Mouse (Mus musculus): ENCODE results near the gene Gkap1. TPM values are rescaled to one million over a fixed set of nuclear protein-coding genes. Genes with fewer than 3 reads are reported as not detected.

The Gkap1 gene
- polyA plus RNA-seq, 1 experiment from 2014 or later, result 48.5 TPM

DNA sequence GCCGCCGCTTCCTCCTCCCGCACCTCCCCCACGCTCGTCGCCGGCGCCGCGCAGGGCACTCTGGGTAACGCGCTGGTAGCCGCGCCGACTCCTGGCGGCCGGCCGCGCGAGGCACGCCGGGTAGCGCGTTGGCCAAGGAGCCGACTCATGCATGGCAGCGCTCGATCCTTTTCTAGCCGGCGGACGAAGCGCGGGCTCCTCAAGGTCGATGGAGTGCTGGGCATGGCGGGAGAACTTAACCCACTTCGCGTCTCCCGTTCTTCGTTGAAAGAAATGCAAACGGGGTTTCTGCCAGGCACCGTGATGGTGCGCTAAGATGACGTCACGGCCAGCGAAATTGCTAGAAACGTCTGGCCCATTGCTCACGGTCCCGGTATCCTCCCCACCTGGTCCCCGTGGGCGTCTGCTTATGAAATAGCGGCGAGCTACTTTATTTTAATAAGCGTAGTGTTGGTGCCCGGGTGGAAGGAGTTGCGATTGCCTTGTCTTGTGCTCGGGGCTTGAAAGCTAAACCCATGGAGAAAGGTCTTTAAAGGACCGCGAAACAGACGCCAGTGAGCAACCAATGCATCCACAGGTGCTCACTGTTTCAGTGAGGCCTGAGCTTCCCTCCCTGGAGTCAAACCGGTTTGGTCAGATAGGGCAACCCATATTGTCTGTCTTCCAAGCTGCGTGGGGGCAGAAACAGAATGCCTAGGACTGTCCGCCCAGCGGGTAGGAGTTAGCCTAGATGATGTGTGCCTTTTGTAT is 59.7 kb downstream of the Gkap1 start, which contains the start of gene Ubqln1:
Ubqln1 (minus strand) TSS at position 62 of the 750 bp plus-strand sequence.
- H3K4me2 ChIP-seq (ENCODE audit: low read depth, low read length, severe bottlenecking), result peak within 1 kb of the TSS; percentile 85
- peak within 1 kb of the TSS; percentile 76 for H3K27ac ChIP-seq (ENCODE audit: low read depth, low read length)
- 3% methylated on average over 61 of the region's 62 CpGs for WGBS
- peak within 1 kb of the TSS; percentile 95 for H3K9ac ChIP-seq (ENCODE audit: low read length)
- H3K4me1 ChIP-seq (replicated peaks; ENCODE audit: control insufficient read depth, insufficient read depth, low read length), result 0 out of 2 replicates have a peak, but pooled peaks cover 4% of the 10 kb centered on the region
- no peaks in the 10 kb centered on the region for H3K36me3 ChIP-seq (ENCODE audit: control insufficient read depth, insufficient read depth, low read length)
- peak within 1 kb of the TSS; percentile 98 for H3K4me3 ChIP-seq (ENCODE audit: low read depth, low read length)
- H3K27me3 ChIP-seq (ENCODE audit: control insufficient read depth, insufficient read depth, low read length), result no peaks in the 10 kb centered on the region
- DNase-seq (ENCODE audit: low spot score) (peak; percentile 93), ATAC-seq (replicated peaks; ENCODE audit: low FRiP score) (peak; percentile 95)
- H3K9me3 ChIP-seq (ENCODE audit: control insufficient read depth, low read length), result no peaks in the 10 kb centered on the region

DNA sequence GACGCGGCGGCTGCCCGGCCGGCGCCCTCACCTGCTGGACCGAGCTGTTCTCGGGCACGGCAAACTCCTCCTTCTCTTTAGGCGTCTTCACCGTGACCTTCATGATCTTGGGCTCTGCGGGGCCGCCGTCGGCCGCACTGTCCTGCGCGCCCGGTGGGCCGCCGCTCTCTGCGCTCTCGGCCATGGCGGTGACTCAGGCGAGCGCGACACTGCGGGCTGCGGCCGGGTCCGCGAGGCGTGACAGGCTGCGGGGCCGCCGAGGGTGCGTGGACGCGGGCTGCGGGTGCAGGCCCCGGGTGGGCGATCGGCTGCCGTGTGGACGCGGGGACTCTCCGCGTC is 60.3 kb downstream of the Gkap1 start:
- Histone ChIP-seq H3K27ac (ENCODE audit: low read depth, low read length) (peak overlapping the region; percentile 76), H3K9me3 (ENCODE audit: control insufficient read depth, low read length) (no peaks in the 10 kb centered on the region), H3K27me3 (ENCODE audit: control insufficient read depth, insufficient read depth, low read length) (no peaks in the 10 kb centered on the region), H3K4me2 (ENCODE audit: low read depth, low read length, severe bottlenecking) (peak overlapping the region; percentile 85), H3K4me1 (replicated peaks; ENCODE audit: control insufficient read depth, insufficient read depth, low read length) (0 out of 2 replicates have a peak, but pooled peaks cover 4% of the 10 kb centered on the region), H3K9ac (ENCODE audit: low read length) (peak overlapping the region; percentile 95), H3K4me3 (ENCODE audit: low read depth, low read length) (peak overlapping the region; percentile 98), H3K36me3 (ENCODE audit: control insufficient read depth, insufficient read depth, low read length) (no peaks in the 10 kb centered on the region)
- ATAC-seq (replicated peaks; ENCODE audit: low FRiP score) (peak; percentile 86; the same call in 1 of the 2 replicates), DNase-seq (ENCODE audit: low spot score) (no peak)
- WGBS, result under 1% methylated on average over 38 of the region's 48 CpGs

DNA sequence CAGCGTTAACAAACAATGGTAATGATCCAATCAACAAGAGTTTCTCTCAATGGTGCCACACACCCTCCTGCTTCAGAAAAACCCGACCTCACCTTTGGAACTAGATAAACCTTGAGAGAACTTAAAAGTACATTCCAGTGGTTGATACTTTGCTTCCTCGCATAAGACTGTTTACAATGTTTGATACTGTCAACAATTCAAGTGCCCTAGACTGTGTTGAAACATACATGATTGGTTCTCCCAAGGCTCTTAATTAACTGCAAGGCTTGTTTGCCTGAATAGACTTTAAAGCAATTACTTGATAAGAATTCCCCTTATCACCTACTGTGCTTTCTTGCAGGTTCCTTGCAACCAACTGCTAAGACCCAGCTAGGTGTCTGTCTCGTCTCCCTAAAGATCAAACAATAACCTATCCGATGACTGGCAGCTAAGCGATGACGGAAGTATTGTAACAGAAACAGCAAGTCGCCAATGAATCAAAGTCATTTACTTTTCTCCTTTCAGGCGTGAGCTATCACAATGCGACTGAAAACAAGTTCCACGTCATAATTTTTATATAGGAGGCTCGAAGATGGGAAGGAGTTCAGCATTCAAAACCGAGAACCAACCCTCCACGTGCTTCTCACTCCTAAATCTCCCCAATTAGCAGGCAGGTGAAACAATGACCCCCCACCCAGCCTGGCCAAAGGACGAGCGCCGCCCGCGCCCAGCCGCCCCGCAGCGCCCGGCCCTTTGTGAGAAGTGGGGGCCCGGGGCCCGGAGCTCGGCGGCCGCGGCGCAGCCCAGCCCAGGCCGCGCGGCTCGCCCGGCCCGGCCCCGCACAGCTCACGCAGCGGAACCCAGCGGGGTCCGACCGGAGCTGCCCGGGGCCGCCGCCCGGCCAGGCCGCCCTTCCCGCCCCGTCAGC is 60.9 kb downstream of the Gkap1 start:
- WGBS, result 2% methylated on average over 47 of the region's 49 CpGs
- DNase-seq (ENCODE audit: low spot score), result peak; percentile 52
- H3K4me2 ChIP-seq (ENCODE audit: low read depth, low read length, severe bottlenecking), result peak overlapping the region; percentile 85

DNA sequence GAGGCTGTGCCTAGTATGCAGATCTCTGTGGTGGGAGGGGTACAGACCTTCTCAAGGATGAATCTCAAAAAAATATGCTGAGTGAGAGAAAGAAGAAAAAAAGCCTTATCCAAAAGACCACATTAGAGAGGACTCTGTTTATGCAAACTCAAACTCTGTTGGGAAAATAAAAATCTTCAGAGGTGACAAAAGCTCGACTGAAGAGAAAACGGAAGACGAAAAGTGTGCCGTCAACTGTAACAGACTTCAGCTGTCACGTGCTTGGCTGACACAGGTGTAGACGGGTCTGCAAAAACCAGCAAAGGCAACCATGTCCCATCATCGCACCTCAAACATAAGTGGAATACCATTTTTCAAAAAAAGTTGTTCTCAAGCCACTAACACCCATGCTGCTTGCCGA is 61.7 kb downstream of the Gkap1 start:
- Histone ChIP-seq H3K4me1 (replicated peaks; ENCODE audit: control insufficient read depth, insufficient read depth, low read length) (0 out of 2 replicates have a peak, but pooled peaks cover 4% of the 10 kb centered on the region), H3K36me3 (ENCODE audit: control insufficient read depth, insufficient read depth, low read length) (no peaks in the 10 kb centered on the region), H3K4me3 (ENCODE audit: low read depth, low read length) (no peak overlapping the region; the same call in 1 of the 2 replicates), H3K9me3 (ENCODE audit: control insufficient read depth, low read length) (no peaks in the 10 kb centered on the region), H3K27me3 (ENCODE audit: control insufficient read depth, insufficient read depth, low read length) (no peaks in the 10 kb centered on the region), H3K9ac (ENCODE audit: low read length) (no peak overlapping the region), H3K4me2 (ENCODE audit: low read depth, low read length, severe bottlenecking) (peak overlapping the region; percentile 85), H3K27ac (ENCODE audit: low read depth, low read length) (no peak overlapping the region)
- ATAC-seq (replicated peaks; ENCODE audit: low FRiP score) (no peak), DNase-seq (ENCODE audit: low spot score) (no peak)
- 74% methylated on average over 8 of the region's 8 CpGs for WGBS

More for the DNA sequence above, 60.9 kb downstream of the Gkap1 start:
- Histone ChIP-seq H3K4me3 (ENCODE audit: low read depth, low read length) (peak overlapping the region; percentile 98), H3K36me3 (ENCODE audit: control insufficient read depth, insufficient read depth, low read length) (no peaks in the 10 kb centered on the region), H3K4me1 (replicated peaks; ENCODE audit: control insufficient read depth, insufficient read depth, low read length) (0 out of 2 replicates have a peak, but pooled peaks cover 4% of the 10 kb centered on the region), H3K27me3 (ENCODE audit: control insufficient read depth, insufficient read depth, low read length) (no peaks in the 10 kb centered on the region), H3K9me3 (ENCODE audit: control insufficient read depth, low read length) (no peaks in the 10 kb centered on the region), H3K27ac (ENCODE audit: low read depth, low read length) (peak overlapping the region; percentile 76; the same call in 1 of the 2 replicates), H3K9ac (ENCODE audit: low read length) (peak overlapping the region; percentile 95)
- peak; percentile 72 for ATAC-seq (replicated peaks; ENCODE audit: low FRiP score)

DNA sequence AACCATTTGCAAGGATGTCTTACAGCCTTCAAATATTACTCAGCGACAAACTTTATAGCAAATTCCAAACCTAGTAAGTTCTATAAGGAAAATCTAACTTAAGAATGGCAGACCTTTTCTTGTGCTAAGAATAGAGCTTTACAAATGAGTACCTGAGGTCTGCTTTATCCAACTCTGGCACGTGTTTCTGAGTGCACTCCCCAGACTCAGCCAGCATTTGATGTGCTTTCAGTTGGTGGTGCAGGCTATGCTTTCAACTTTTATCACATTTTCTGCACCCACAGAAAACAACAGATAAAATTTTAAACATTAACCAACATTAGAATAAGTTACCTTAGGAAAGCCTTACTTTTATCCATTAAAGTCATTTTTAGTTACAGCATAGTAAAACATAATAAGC is 63.0 kb downstream of the Gkap1 start:
- no peaks in the 10 kb centered on the region for H3K9me3 ChIP-seq (ENCODE audit: control insufficient read depth, low read length)
- H3K36me3 ChIP-seq (ENCODE audit: control insufficient read depth, insufficient read depth, low read length), result no peaks in the 10 kb centered on the region
- H3K4me2 ChIP-seq (ENCODE audit: low read depth, low read length, severe bottlenecking), result no peak overlapping the region
- 81% methylated on average over 2 of the region's 2 CpGs for WGBS
- no peaks in the 10 kb centered on the region for H3K27me3 ChIP-seq (ENCODE audit: control insufficient read depth, insufficient read depth, low read length)
- no peak overlapping the region for H3K9ac ChIP-seq (ENCODE audit: low read length)
- DNase-seq (ENCODE audit: low spot score) (no peak), ATAC-seq (replicated peaks; ENCODE audit: low FRiP score) (no peak)
- H3K4me1 ChIP-seq (replicated peaks; ENCODE audit: control insufficient read depth, insufficient read depth, low read length), result 0 out of 2 replicates have a peak, but pooled peaks cover 4% of the 10 kb centered on the region
- no peak overlapping the region for H3K27ac ChIP-seq (ENCODE audit: low read depth, low read length)
- no peak overlapping the region for H3K4me3 ChIP-seq (ENCODE audit: low read depth, low read length)

DNA sequence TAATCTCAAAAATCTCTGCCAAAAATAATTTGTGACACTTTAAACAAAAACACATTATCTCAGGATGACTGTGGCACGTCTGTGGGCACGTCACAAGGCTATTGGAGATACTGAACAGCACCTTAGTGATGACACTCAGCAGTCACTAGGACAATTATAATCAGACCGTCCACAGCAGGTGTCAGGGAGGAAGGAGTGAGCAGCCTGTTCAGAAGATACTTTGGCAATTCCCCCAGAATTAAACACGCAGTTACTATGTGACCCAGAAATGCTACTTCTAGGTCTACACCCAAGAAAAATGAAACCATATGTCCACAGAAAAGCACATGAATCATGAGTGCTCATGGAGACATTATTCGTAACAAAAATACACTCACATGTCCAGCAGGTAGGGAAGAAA is 65.1 kb downstream of the Gkap1 start:
- H3K4me1 ChIP-seq (replicated peaks; ENCODE audit: control insufficient read depth, insufficient read depth, low read length), result 0 out of 2 replicates have a peak, but pooled peaks cover 2% of the 10 kb centered on the region
- no peak overlapping the region for H3K9ac ChIP-seq (ENCODE audit: low read length)
- no peaks in the 10 kb centered on the region for H3K27me3 ChIP-seq (ENCODE audit: control insufficient read depth, insufficient read depth, low read length)
- no peaks in the 10 kb centered on the region for H3K36me3 ChIP-seq (ENCODE audit: control insufficient read depth, insufficient read depth, low read length)
- H3K4me2 ChIP-seq (ENCODE audit: low read depth, low read length, severe bottlenecking), result no peak overlapping the region
- ATAC-seq (replicated peaks; ENCODE audit: low FRiP score) (no peak), DNase-seq (ENCODE audit: low spot score) (no peak)
- no peak overlapping the region for H3K4me3 ChIP-seq (ENCODE audit: low read depth, low read length)
- H3K27ac ChIP-seq (ENCODE audit: low read depth, low read length), result no peak overlapping the region
- WGBS, result 92% methylated on average over 5 of the region's 5 CpGs
- H3K9me3 ChIP-seq (ENCODE audit: control insufficient read depth, low read length), result no peaks in the 10 kb centered on the region

DNA sequence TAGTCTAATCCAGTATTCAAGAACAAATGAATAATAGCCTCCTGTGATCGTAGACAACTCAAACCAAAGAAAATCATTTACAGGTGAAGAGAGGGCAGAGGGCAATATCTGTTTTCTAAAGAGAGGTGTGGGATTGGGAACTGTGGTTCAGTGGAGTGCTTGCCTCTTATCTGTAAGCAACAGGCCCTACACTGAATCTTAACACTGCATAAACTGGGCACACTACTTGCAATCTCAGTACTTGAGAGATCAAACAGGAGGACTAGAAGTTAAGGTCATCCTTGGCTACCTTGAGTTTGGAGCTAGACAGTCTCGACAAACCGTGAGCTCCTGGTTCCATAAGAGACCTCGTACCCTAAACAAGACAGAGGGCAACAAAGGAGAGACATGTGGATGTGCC is 69.4 kb downstream of the Gkap1 start:
- no peaks in the 10 kb centered on the region for H3K36me3 ChIP-seq (ENCODE audit: control insufficient read depth, insufficient read depth, low read length)
- H3K4me3 ChIP-seq (ENCODE audit: low read depth, low read length), result no peak overlapping the region
- H3K27ac ChIP-seq (ENCODE audit: low read depth, low read length), result no peak overlapping the region
- WGBS, result 94% methylated on average over 4 of the region's 4 CpGs
- ATAC-seq (replicated peaks; ENCODE audit: low FRiP score), result no peak
- H3K9ac ChIP-seq (ENCODE audit: low read length), result no peak overlapping the region
- no peaks in the 10 kb centered on the region for H3K9me3 ChIP-seq (ENCODE audit: control insufficient read depth, low read length)
- no peak overlapping the region for H3K4me2 ChIP-seq (ENCODE audit: low read depth, low read length, severe bottlenecking)
- DNase-seq (ENCODE audit: low spot score), result no peak
- H3K4me1 ChIP-seq (replicated peaks; ENCODE audit: control insufficient read depth, insufficient read depth, low read length), result no peaks in the 10 kb centered on the region
- H3K27me3 ChIP-seq (ENCODE audit: control insufficient read depth, insufficient read depth, low read length), result no peaks in the 10 kb centered on the region

DNA sequence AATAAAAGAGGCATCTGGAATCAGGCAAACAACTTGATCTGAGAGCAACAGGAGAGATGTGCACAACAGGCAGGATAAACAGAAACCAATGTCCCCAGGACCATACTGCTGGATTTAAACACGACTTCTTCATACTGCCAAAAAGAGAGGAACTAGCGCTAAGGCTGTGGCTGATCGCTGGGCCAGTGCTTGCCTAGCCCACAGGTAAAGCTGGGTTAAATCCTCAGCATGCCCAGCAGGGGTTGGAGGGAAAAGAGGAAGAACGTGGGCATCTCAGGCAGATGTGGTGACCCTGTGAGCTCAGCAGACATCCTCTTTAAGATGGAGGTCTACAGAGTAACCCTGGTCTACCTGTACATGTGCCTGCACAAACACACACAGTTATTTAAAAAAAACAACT is 70.5 kb downstream of the Gkap1 start:
- no peak overlapping the region for H3K9ac ChIP-seq (ENCODE audit: low read length)
- no peak overlapping the region for H3K27ac ChIP-seq (ENCODE audit: low read depth, low read length)
- ATAC-seq (replicated peaks; ENCODE audit: low FRiP score) (no peak), DNase-seq (ENCODE audit: low spot score) (no peak)
- no peaks in the 10 kb centered on the region for H3K4me1 ChIP-seq (replicated peaks; ENCODE audit: control insufficient read depth, insufficient read depth, low read length)
- no peak overlapping the region for H3K4me3 ChIP-seq (ENCODE audit: low read depth, low read length)
- H3K9me3 ChIP-seq (ENCODE audit: control insufficient read depth, low read length), result no peaks in the 10 kb centered on the region
- no peak overlapping the region for H3K4me2 ChIP-seq (ENCODE audit: low read depth, low read length, severe bottlenecking)
- 65% methylated on average over 4 of the region's 4 CpGs for WGBS
- H3K27me3 ChIP-seq (ENCODE audit: control insufficient read depth, insufficient read depth, low read length), result no peaks in the 10 kb centered on the region
- no peaks in the 10 kb centered on the region for H3K36me3 ChIP-seq (ENCODE audit: control insufficient read depth, insufficient read depth, low read length)

All from forebrain, embryonic 11.5 days (tissue).